Mouse (Mus musculus) CH12.LX (cell line): ENCODE results near the gene Kirrel3.

Source experiments
- CTCF ChIP-seq, 2 experiments: IDR thresholded peaks in 1 of 2; conservative IDR thresholded peaks in 1 of 2; 2 replicates each; pipeline ENCODE4 v1.5.1; 2011 to 2012; ENCODE audit warnings: low read depth in 2 of 2, low read length in 2 of 2, improper control_type of control experiment in 1 of 2, inconsistent platforms in 1 of 2, mild to moderate bottlenecking in 1 of 2, moderate library complexity in 1 of 2
- MYC ChIP-seq: IDR thresholded peaks from 2 replicates; pipeline ENCODE4 v1.6.1; 2011; ENCODE audit warnings: low read depth, mild to moderate bottlenecking, improper control_type of control experiment, low read length
- POLR2A ChIP-seq: IDR thresholded peaks from 2 replicates; pipeline ENCODE4 v1.6.1; 2011; ENCODE audit warnings: low read depth, mild to moderate bottlenecking, improper control_type of control experiment, low read length
- ZNF384 ChIP-seq: IDR thresholded peaks from 2 replicates; pipeline ENCODE4 v1.6.1; 2012; ENCODE audit warnings: low read depth, low read length, improper control_type of control experiment, inconsistent platforms

DNA sequence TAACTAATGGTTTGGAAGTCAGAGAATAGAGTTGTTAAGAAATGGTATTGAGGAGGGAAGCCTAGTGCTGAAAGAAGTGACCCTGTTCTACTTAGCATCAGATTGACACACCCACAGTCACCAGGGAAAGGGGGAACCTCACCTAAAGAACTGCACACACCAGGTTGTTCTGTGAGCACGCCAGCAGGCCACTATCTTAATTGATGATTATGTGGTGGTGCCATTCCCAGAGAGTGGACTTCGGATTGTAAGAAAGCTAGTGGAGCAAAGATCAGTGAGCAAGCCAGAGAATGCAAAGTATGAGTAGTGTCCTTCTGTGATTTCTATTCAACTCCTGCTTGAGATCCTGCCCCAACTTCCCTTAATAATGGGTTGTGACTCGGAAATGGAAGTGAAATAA is 19.6 kb upstream of the Kirrel3 start:
- no peak for TF ChIP-seq ZNF384
- no peak for TF ChIP-seq CTCF (conservative IDR thresholded peaks at IDR 0.05 in 1 of 2, IDR thresholded peaks at IDR 0.05 in 1 of 2; ENCODE audit: low read depth in 2 of 2, low read length in 2 of 2)
- TF ChIP-seq MYC, result no peak
- no peak for TF ChIP-seq POLR2A
